Mouse (Mus musculus): ENCODE measurements around the gene Scamp2.

Gene Scamp2

GRCm38 (mm10) chr9:57594174-57594509 is 33.4 kb downstream of the Scamp2 start:
- no peak for DNase-seq (ENCODE audit: low read depth, low spot score)

GRCm38 (mm10) chr9:57597265-57597664 is 36.5 kb downstream of the Scamp2 start:
- no peak for DNase-seq (ENCODE audit: low read depth, low spot score)

DNA sequence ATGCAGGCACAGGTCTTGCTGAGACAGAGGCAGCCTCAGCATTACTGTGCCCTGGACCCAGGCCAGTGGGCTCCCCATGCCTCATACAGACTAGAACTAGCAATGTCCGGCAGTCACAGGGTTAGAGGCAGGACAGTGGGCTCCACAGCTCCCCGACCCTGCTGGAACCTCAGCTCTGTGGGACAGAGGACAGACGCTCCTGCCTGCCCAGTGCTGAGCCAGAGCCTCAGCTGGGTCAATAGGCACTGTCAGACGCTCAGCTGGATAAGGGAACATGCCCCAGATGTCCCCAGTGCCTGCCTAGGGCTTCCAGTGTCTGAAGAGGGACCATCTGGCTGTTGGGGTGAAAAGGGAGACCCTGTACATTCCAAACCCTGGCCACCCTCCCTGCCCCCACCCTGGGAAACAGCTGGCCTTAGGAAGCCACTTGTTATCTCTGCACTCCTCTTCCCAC is 37.2 kb downstream of the Scamp2 start:
- DNase-seq (ENCODE audit: low read depth, low spot score) = peak; percentile 50

- no peak for DNase-seq (ENCODE audit: low read depth, low spot score)
Observed at GRCm38 (mm10) chr9:57598851-57599563, 38.3 kb downstream of the Scamp2 start.

- DNase-seq (ENCODE audit: low read depth, low spot score) = peak; percentile 43
Observed at GRCm38 (mm10) chr9:57600620-57601352, 40.0 kb downstream of the Scamp2 start.

DNA sequence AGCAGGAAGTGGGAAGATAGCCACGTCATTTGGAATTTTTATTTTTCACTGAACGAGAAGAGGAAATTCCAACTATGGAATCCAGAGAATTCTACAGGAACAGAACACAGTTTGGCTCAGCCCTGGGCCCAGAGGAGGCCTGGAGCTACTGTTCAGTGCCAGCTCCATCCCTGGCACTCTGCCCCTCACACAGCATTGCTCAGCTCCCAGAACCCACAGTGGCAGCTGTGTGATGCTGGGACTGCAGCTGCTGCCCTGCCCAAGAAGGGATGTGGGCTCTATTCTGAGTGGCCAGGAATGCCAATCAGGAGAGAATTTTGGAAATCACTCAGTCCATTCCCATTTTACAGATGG is 40.6 kb downstream of the Scamp2 start:
- DNase-seq (ENCODE audit: low read depth, low spot score) = no peak

GRCm38 (mm10) chr9:57602098-57602497 is 41.4 kb downstream of the Scamp2 start:
- no peak for DNase-seq (ENCODE audit: low read depth, low spot score)

GRCm38 (mm10) chr9:57604875-57605274 is 44.1 kb downstream of the Scamp2 start:
- DNase-seq (ENCODE audit: low read depth, low spot score) = no peak

GRCm38 (mm10) chr9:57605503-57605902 is 44.8 kb downstream of the Scamp2 start:
- no peak for DNase-seq (ENCODE audit: low read depth, low spot score)

DNA sequence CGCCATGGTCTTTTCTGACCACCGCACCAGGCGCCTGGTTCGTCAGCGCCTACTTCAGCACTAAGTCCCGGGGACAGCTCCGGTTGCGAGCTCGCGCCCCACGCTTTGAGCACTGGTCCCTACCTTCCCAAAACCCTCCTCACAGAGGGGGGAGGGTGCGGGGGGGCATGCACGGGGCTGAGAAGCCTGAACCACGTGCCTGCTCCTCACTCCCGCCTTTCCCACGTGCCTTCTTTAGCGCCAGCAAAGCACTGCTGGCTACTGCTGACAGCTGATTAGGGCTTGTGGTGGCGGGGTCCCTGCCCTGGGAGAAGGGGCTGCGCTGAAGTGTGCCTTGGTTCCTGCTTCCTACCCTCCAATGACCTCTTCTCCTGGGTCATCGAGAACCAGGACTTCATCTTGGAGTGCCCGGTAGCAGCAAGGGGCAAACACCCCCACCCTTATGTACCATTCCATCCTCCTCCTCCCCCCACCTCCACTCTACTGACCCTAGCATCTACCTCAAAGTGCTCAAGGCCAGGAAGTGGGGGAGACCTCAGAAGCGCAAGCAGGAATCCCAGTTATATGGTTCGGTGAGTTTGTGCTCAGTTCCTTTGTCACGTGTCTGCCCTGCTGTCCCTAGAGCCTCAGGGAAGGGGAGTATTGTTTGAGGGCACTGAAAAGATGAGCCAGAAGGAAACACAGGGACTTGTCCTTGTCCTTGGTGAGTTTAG is 45.6 kb downstream of the Scamp2 start, which contains the start of gene Cplx3:
TSS of gene Cplx3 (minus strand) at position 143 of the 713 bp plus-strand sequence.
- DNase-seq (ENCODE audit: low read depth, low spot score) = peak; percentile 86

- DNase-seq (ENCODE audit: low read depth, low spot score) = no peak
Observed at GRCm38 (mm10) chr9:57609803-57610202, 49.1 kb downstream of the Scamp2 start.

DNA sequence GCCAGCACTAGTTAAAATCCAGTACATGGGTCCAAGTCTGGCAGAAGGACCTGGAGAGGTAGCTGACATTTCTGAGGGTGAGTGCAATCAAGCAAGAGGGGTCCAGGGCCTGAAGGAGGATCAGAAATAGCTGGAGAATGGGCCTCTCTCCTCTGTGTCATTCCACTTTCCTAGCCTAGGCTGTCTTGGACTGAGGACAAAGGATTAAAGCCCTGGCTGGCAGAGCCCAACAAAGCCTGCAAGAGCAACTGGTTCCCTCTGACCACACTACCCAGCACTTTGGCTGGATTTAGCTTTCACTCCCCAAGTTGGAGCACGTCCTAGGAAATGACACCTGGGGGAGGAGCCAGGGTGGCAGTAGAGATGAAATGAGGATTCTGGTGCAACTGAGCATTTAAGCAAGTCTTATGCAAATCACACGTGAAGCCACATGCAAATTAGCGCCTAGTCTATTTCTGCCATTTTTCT is 49.6 kb downstream of the Scamp2 start:
- no peak for DNase-seq (ENCODE audit: low read depth, low spot score)

GRCm38 (mm10) chr9:57612587-57612986 is 51.8 kb downstream of the Scamp2 start:
- no peak for DNase-seq (ENCODE audit: low read depth, low spot score)

DNA sequence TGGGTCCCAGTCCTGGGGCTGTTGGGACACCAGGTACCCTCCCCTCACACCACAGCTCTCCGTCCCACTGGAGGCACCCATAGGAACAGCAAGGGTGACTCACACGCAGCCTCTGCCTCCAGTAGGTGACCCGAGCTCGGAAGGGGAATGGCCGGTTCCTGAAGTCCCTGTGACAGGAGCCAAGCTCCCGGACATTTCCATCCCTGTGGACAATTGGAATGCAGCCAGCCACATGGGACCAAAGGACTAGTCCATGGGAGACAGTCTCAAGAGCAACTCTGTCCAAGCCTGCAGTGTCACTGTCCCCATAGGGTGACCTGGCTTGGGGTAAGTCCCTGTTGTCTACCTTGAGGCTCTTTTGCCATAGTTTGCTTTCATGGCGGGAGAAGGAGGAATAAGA is 53.2 kb downstream of the Scamp2 start:
- no peak for DNase-seq (ENCODE audit: low read depth, low spot score)

GRCm38 (mm10) chr9:57614786-57615185 is 54.0 kb downstream of the Scamp2 start:
- DNase-seq (ENCODE audit: low read depth, low spot score) = no peak

GRCm38 (mm10) chr9:57617556-57618169 is 56.9 kb downstream of the Scamp2 start:
- no peak for DNase-seq (ENCODE audit: low read depth, low spot score)

GRCm38 (mm10) chr9:57618854-57619253 is 58.1 kb downstream of the Scamp2 start:
- DNase-seq (ENCODE audit: low read depth, low spot score) = no peak

- no peak for DNase-seq (ENCODE audit: low read depth, low spot score)
Observed at GRCm38 (mm10) chr9:57620674-57621073, 59.9 kb downstream of the Scamp2 start, which contains the start of gene Lman1l. Lman1l (minus strand) TSS chr9:57620774.

DNA sequence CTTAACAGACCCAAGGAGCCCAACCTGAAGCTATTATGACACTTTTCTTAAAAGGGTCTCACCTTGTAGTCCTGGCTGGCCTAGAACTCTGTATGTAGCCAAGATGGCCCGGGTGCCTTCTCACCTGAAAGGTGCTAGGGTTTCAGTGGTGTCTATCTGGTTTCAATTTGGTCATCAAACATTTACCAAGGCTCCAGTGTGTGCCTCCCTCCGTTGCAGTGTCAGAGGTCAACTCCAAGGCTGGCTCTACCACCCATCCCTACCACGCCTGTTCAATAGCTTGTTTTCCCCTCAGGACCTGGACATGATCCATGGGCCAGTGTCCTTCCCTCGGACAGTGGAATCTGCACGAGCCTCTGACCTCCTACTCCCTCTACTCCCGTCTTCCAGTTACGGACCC is 63.6 kb downstream of the Scamp2 start:
- no peak for DNase-seq (ENCODE audit: low read depth, low spot score)

GRCm38 (mm10) chr9:57625674-57626500 is 65.1 kb downstream of the Scamp2 start:
- no peak for DNase-seq (ENCODE audit: low read depth, low spot score)

DNA sequence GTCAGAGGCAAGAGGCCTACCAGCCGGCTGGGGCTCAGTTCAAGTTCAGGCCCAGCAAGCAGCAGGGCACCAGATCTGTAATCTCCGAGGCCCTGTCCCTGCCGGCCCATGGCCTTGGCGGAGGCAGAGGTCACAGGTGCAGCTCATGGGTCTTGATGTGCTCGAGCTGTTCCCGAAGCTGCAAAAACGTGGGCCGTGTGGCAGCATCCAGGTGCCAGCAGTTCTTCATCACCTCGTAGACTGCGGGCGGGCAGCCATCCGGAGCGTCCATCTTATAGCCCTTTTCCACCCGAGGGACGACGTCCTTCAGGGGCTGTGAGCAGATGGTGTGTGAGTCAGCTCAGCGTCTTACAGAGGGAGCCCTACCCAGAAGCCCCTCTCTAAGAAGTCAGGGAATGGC is 66.4 kb downstream of the Scamp2 start:
- no peak for DNase-seq (ENCODE audit: low read depth, low spot score)

All from mesoderm, embryonic 11.5 days (tissue).